Mouse (Mus musculus) stomach, postnatal 0 days (tissue): ENCODE measurements around the gene Astn1. TPM values are rescaled to one million over a fixed set of nuclear protein-coding genes. Genes with fewer than 3 reads are reported as not detected.
A peak's percentile ranks its signal among the peaks of the same experiment; 100 is the strongest.

Experiments used
- ATAC-seq: fragments of 200-750 bp; cut with Nextera tagmentation; 2 replicates; pipeline ENCODE4 v1.8.0; 2017; ENCODE audit not compliant: low FRiP score, low TSS enrichment
- DNase-seq: peaks from one replicate; pipeline ENCODE4 v3.0.0-alpha.2; 2016; ENCODE audit warnings: low spot score
- H3K27ac ChIP-seq: fragments of 300-500 bp; sonication (generic); replicated peaks from 2 replicates; pipeline ENCODE4 v1.5.1; 2014; ENCODE audit warnings: mild to moderate bottlenecking, control low read depth
- H3K27me3 ChIP-seq: fragments of 300-500 bp; sonication (generic); 2 replicates; pipeline ENCODE4 v1.6.1; 2014; ENCODE audit warnings: low read length; ENCODE audit not compliant: control insufficient read depth, insufficient read depth
- H3K36me3 ChIP-seq: fragments of 300-500 bp; sonication (generic); 2 replicates; pipeline ENCODE4 v1.6.1; 2014; ENCODE audit warnings: low read length, mixed read lengths; ENCODE audit not compliant: control insufficient read depth, insufficient read depth
- H3K4me1 ChIP-seq: fragments of 300-500 bp; sonication (generic); replicated peaks from 2 replicates; pipeline ENCODE4 v1.6.1; 2014; ENCODE audit warnings: antibody characterized with exemption; ENCODE audit not compliant: control insufficient read depth, insufficient read depth
- H3K4me2 ChIP-seq: fragments of 300-500 bp; sonication (generic); replicated peaks from 2 replicates; pipeline ENCODE4 v1.6.1; 2014; ENCODE audit warnings: low read depth, mild to moderate bottlenecking, control low read depth, moderate library complexity
- H3K4me3 ChIP-seq: fragments of 300-500 bp; sonication (generic); 2 replicates; pipeline ENCODE4 v1.5.1; 2014; ENCODE audit warnings: low read depth, low read length, control low read depth
- H3K9ac ChIP-seq: fragments of 300-500 bp; sonication (generic); 2 replicates; pipeline ENCODE4 v1.6.1; 2014; ENCODE audit warnings: mild to moderate bottlenecking, low read length, control low read depth, mixed read lengths
- H3K9me3 ChIP-seq: fragments of 300-500 bp; sonication (generic); 2 replicates; pipeline ENCODE4 v1.6.1; 2016; ENCODE audit warnings: low read length; ENCODE audit not compliant: control insufficient read depth
- CTCF ChIP-seq: IDR thresholded peaks from 2 replicates; pipeline ENCODE4 v1.5.1; 2016; ENCODE audit warnings: antibody characterized with exemption, low read depth, mild to moderate bottlenecking, moderate library complexity
- EP300 ChIP-seq: optimal IDR thresholded peaks from 2 replicates; pipeline ENCODE3; 2016; ENCODE audit warnings: antibody characterized with exemption
- WGBS: fragments of 180-500 bp; shearing (Covaris S2); extraction: QIAGEN DNeasy Blood & Tissue Kit; methylation state at CpG from one replicate; pipeline ENCODE4 v1.1.7; 2014; 5-methylcytosine and 5-hydroxymethylcytosine counted together
- polyA plus RNA-seq: library from polyadenylated mRNA; unstranded; fragments of >200 nt; fragmentation: Nextera tagmentation; extraction: Ambion mirVana; gene quantifications from 2 replicates; pipeline ENCODE4 v1.2.1, GENCODE M21; 2015

Astn1 gene
- polyA plus RNA-seq, 1 experiment from 2014 or later: 0.47 TPM

DNA sequence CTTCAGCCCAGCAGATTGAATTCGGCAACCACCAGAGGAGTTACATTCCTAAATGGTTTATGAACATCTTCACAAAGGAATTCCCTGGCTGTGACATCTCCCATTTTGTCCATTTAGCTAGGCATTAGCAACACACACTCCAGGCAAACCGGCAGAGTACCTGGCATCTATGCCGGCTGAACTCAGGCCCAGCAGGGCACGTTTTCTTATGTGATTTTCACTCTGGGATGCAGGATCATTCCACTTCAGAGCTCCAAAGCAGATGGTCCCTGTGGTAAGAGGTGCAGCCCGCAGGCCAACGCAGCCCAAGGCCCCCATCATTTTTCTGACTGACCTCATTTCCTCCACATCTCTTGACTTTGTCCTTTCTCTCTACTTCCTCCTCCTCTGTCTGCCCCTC lies 103.2 kb downstream of the Astn1 start:
- no peak overlapping the region for H3K9ac ChIP-seq
- no peak overlapping the region for H3K27ac ChIP-seq
- H3K4me3 ChIP-seq: no peak overlapping the region
- H3K4me1 ChIP-seq: no peaks in the 10 kb centered on the region
- TF ChIP-seq EP300 (no peak), CTCF (no peak)
- WGBS: 63% methylated on average over 6 of the region's 6 CpGs
- H3K4me2 ChIP-seq: no peak overlapping the region
- ATAC-seq (no peak), DNase-seq (no peak)
- H3K27me3 ChIP-seq: no peaks in the 10 kb centered on the region
- H3K9me3 ChIP-seq: no peaks in the 10 kb centered on the region
- H3K36me3 ChIP-seq: no peaks in the 10 kb centered on the region

DNA sequence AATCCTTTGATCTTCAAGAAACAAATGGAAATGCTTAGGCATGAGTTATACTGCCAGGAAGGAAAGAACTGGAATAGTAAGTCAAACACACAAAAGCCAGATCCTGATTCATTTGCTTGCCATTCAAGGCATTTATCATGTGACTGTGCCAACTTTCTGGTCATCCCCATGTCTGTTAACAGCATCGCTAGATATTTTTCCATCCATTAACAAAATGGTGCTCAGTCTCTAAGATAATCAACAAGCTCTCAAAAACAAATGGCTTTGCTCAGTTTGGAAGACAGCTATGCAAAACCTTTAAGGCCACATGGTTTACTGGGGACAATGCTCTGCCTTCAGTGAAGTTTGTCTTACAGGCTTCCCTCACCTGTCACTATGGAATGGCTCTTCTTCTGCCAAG lies 115.8 kb downstream of the Astn1 start:
- Histone ChIP-seq H3K27me3 (no peaks in the 10 kb centered on the region), H3K4me2 (no peak overlapping the region), H3K9ac (no peak overlapping the region), H3K4me1 (no peaks in the 10 kb centered on the region), H3K9me3 (no peaks in the 10 kb centered on the region), H3K4me3 (no peak overlapping the region), H3K36me3 (no peaks in the 10 kb centered on the region), H3K27ac (no peak overlapping the region)
- WGBS: 85% methylated on average over 1 of the region's 1 CpGs
- no peak for TF ChIP-seq EP300
- TF ChIP-seq CTCF: no peak
- no peak for ATAC-seq
- DNase-seq: no peak

DNA sequence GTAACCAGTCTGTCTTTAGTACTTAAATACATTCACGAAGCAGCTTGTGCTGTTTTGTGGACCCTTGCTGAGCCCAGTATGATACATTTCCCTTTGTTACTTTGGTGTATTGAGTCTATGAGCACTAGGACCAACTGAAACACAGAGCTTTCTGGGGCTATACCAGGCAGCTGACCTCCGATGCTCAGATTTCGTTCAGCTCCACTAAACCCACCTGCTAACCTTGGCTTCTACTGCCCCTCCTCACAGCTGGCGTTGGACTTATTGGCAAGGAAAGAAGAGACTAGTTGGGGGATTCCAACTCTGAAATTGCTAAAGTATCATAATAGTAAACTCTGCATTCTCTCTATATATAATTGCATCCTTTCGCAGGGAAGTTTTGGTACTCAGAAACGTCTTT lies 118.2 kb downstream of the Astn1 start:
- H3K27ac ChIP-seq: no peak overlapping the region
- H3K27me3 ChIP-seq: no peaks in the 10 kb centered on the region
- no peaks in the 10 kb centered on the region for H3K36me3 ChIP-seq
- H3K9ac ChIP-seq: no peak overlapping the region
- WGBS: 82% methylated on average over 6 of the region's 6 CpGs
- no peak for TF ChIP-seq CTCF
- TF ChIP-seq EP300: no peak
- no peak overlapping the region for H3K4me2 ChIP-seq
- no peaks in the 10 kb centered on the region for H3K4me1 ChIP-seq
- ATAC-seq: no peak
- no peak overlapping the region for H3K4me3 ChIP-seq
- no peak for DNase-seq
- no peaks in the 10 kb centered on the region for H3K9me3 ChIP-seq

DNA sequence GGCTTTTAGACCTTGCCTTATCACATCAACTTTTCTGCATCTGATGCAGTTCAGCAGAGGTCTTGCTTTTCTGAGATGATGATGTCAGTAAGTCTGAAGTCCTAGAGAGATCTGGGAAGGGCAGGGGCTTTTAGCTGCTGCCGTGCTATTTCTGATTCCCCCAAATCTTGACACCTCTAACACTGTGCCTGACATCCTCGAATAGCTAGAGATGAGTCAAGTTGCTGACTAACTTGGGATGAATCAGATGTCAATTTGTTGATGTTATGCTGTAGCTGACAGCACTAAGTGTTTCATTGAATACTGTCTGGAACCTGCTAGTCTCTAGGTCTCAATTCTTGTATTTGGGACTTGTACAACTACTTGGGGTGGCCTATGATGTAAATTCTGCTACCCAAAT lies 121.7 kb downstream of the Astn1 start:
- 70% methylated on average over 2 of the region's 2 CpGs for WGBS
- Histone ChIP-seq H3K9me3 (no peaks in the 10 kb centered on the region), H3K36me3 (no peaks in the 10 kb centered on the region), H3K4me2 (no peak overlapping the region), H3K9ac (no peak overlapping the region), H3K4me3 (no peak overlapping the region), H3K27me3 (no peaks in the 10 kb centered on the region), H3K27ac (no peak overlapping the region), H3K4me1 (no peaks in the 10 kb centered on the region)
- ATAC-seq: no peak
- no peak for DNase-seq
- TF ChIP-seq EP300 (no peak), CTCF (no peak)

DNA sequence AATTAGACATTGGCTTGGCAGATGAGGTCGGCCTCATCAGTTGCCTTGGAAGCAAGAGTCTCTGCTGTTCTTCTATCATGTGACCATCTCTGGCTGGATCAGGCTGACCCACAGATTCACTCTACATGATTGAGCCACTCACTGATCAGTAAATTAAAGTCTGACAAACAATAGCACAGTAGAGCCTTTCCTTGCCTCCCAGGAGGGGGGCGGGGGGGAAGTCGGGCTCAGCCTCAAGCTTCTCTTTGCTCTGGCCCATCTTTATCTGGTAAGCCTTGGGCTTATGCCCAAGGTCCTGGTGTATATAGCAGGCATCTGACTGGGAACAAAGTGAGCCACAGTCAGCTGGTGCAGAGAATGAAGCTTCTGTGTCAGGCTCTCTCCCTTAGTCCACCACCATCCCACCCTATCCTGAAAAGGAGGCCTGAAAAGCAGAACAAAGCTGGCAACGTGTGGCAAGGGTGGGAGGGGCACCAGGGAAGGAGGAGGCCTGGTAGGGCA lies 127.5 kb downstream of the Astn1 start:
- TF ChIP-seq EP300 (no peak), CTCF (no peak)
- 51% methylated on average over 4 of the region's 4 CpGs for WGBS
- no peaks in the 10 kb centered on the region for H3K36me3 ChIP-seq
- no peak overlapping the region for H3K4me3 ChIP-seq
- H3K27me3 ChIP-seq: no peaks in the 10 kb centered on the region
- H3K4me2 ChIP-seq: no peak overlapping the region
- DNase-seq (no peak), ATAC-seq (0 out of 2 replicates have a peak, but pooled peaks have one; percentile 51)
- no peaks in the 10 kb centered on the region for H3K4me1 ChIP-seq
- no peak overlapping the region for H3K9ac ChIP-seq
- no peak overlapping the region for H3K27ac ChIP-seq
- no peaks in the 10 kb centered on the region for H3K9me3 ChIP-seq

DNA sequence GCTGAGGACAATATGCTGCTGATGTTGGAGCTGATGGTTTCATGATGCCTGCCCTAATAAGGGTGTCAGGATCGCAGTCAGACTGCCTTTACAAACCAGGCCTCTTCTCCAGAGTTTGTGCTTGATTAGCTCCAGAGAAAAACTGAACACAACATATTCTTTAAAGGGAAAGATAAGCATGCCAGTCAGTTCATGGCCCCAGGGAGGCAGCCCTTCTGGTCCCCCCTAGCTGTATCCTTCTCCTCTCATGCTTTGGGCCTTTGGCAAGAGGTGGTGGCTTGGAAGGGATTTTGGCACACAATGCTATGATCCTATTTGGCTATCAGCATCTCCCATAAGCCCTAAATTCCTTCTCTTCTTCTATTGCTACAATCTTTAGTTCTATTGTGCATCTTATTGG lies 128.1 kb downstream of the Astn1 start:
- Histone ChIP-seq H3K36me3 (no peaks in the 10 kb centered on the region), H3K27me3 (no peaks in the 10 kb centered on the region), H3K9ac (no peak overlapping the region), H3K27ac (no peak overlapping the region), H3K4me2 (no peak overlapping the region), H3K4me1 (no peaks in the 10 kb centered on the region), H3K9me3 (no peaks in the 10 kb centered on the region), H3K4me3 (no peak overlapping the region)
- no peak for ATAC-seq
- DNase-seq: no peak
- 86% methylated on average over 1 of the region's 1 CpGs for WGBS
- no peak for TF ChIP-seq EP300
- TF ChIP-seq CTCF: no peak
